Mouse (Mus musculus) myocyte (in vitro differentiated cells): Measurements from ENCODE around the gene Lrrk1.

ENCODE experiments used
- E2F4 ChIP-seq: IDR thresholded peaks from one replicate; pipeline ENCODE4 v1.6.1; 2011; ENCODE audit warnings: mild to moderate bottlenecking, control low read depth, moderate library complexity; ENCODE audit not compliant: insufficient read depth
- POLR2A ChIP-seq: IDR thresholded peaks from one replicate; pipeline ENCODE4 v1.6.1; 2011; ENCODE audit warnings: low read depth, mild to moderate bottlenecking, control low read depth, moderate library complexity; ENCODE audit not compliant: insufficient read length
- SRF ChIP-seq: IDR thresholded peaks from one replicate; pipeline ENCODE4 v1.6.1; 2011; ENCODE audit warnings: low read depth; ENCODE audit not compliant: control insufficient read depth, insufficient read length
- USF1 ChIP-seq: IDR thresholded peaks from one replicate; pipeline ENCODE4 v1.6.1; 2011; ENCODE audit warnings: low read depth, mild to moderate bottlenecking, control low read depth, moderate library complexity

- TF ChIP-seq POLR2A (no peak), E2F4 (no peak), SRF (no peak), USF1 (no peak)
These were observed 91.1 kb downstream of the Lrrk1 start for GRCm38 (mm10) chr7:66296921-66297655.
